Mouse (Mus musculus): ENCODE measurements around the gene G6pc.
"Not testable (repeated sequence)": the region's sequence is repeated elsewhere in the genome, so short reads cannot be mapped to it uniquely, and the experiment has no call there.

Gene G6pc

GRCm38 (mm10) chr11:101355916-101356315 lies 11.4 kb upstream of the G6pc start:
- no peak for DNase-seq (ENCODE audit: low spot score in 2 of 2)

DNA sequence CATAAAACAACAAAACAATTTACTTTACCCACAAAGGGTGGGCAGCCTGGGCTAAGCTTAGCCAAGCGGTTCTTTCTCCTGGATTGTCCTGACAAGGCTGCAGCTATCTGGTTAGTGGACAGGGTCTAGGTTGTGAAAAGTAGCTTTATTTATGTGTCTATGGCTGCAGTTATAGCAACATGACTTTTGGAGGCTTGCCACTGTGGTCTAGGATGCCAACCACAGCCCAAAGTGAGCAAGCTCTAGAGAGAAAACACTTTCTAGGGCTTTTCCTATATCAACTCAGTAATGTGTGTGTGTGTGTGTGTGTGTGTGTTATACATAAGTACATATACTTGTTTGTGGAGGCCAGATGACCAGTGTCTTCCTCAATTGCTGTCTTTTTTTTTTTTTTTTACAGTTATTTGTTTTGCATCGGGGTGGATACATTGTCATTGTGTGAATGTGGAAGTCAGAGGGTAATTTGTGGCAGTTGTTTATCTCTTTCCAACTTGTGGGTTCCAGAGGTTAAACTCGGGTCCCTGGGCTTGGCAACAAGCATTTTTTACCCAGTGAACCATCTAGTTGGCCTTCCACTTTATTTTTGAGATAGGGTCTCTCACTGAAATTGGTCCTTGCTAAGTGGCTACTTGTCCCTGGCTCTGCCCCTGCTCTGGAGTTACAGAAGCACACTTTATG lies 9.7 kb upstream of the G6pc start:
- DNase-seq (ENCODE audit: low spot score in 2 of 2), result no peak

DNA sequence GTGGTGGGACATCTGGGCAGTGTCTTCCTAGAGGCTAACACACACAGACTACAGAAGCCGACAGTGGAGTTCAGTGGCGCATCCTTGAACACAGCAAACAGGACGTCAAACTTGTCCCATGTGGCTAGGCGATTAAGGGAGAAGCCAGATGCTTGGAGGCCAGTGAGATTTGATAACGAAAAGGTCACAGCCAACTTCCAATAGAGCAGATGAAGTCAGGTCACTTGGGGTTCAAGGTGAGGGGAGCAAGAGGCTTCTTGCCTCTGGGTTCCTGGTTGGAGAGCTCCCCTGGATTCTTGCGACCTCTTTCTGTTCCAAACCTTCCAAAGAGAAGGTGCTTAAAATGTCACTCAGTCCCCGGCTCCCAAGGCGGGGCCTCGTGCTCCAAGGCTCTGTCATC lies 7.6 kb upstream of the G6pc start:
- no peak for DNase-seq (ENCODE audit: low spot score in 2 of 2)

GRCm38 (mm10) chr11:101360651-101361113 lies 6.7 kb upstream of the G6pc start:
- DNase-seq (ENCODE audit: low spot score in 2 of 2), result no peak

DNA sequence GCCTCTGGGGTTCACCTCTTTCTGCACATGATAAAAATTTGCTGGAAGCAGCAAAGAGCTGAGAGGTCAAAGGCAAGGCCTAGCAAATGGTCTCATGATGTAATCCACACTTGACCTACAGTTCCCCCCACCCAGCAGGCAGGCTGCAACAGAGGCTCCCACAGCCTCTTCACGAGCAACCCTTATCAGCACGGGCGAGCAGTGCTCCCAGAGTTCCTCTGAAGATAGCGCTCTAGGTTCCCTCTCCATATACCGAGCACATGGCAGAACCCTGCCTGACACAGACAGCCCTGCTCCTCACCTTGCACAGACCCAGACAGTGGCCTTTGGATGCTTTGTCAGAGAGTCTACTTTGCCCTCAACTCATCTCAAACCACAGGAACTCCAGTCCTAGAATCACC lies 2.8 kb upstream of the G6pc start:
- no peak for DNase-seq (ENCODE audit: low spot score in 2 of 2)

DNA sequence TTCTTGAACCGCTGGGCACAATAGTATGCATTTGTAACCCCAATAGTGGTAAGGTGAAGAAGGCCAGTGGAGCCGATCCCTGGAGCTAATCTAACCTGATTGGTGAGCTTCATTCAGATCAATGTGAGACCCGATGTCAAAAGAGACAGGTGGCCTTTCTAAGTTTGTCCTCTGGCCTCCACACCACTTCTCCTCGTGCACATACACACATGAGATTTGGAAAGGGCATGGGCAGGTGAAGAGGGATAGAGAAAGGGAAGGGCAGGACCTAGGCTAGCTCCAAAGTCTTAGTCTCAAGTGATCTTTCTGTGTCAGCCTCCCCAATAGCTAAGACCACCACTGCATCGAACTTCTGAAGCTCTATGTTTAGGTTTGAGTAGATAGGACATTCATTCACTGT lies 2.8 kb downstream of the G6pc start:
- DNase-seq (ENCODE audit: low spot score in 2 of 2), result no peak

- no peak for DNase-seq (ENCODE audit: low spot score in 2 of 2)
Observed at GRCm38 (mm10) chr11:101374421-101374938, 7.1 kb downstream of the G6pc start.

DNA sequence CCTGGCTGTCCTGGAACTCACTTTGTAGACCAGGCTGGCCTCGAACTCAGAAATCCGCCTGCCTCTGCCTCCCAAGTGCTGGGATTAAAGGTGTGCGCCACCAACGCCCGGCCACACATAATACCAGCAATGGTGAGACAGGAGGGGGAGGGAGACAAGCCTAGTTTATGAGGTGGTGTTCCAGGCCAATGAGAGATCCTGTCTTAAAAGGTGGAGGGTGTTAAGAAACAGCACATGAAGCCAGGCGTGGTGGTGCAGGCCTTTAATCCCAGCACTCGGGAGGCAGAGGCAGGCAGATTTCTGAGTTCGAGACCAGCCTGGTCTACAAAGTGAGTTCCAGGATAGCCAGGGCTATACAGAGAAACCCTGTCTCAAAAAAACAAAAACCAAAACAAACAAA lies 10.8 kb downstream of the G6pc start:
- DNase-seq (ENCODE audit: low spot score in 2 of 2), result not testable (repeated sequence)

DNA sequence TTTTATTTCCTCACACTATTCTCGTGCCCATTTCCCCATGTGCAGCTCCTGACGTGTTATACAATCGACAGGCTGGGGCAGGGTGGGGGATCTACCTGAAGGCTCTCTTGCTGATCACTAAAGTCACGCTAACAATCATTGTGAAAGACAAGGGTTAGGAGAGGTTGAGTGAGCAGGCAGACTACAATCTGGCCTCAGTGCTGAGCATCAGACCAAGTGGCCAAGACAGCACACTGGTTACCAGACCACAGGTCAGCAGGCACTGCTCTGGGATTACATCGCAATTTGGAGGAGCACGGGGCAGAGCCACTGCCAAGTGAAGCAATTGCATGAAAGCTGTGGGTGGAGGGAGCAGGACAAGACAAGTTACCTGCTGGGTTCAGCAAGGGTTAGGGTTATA lies 11.6 kb downstream of the G6pc start:
- DNase-seq (ENCODE audit: low spot score in 2 of 2), result no peak

GRCm38 (mm10) chr11:101381817-101382216 lies 14.5 kb downstream of the G6pc start:
- DNase-seq (ENCODE audit: low spot score in 2 of 2), result no peak

GRCm38 (mm10) chr11:101395110-101395509 lies 27.7 kb downstream of the G6pc start:
- DNase-seq (ENCODE audit: low spot score in 2 of 2), result peak in 1 of 2 experiments; percentile 76

DNA sequence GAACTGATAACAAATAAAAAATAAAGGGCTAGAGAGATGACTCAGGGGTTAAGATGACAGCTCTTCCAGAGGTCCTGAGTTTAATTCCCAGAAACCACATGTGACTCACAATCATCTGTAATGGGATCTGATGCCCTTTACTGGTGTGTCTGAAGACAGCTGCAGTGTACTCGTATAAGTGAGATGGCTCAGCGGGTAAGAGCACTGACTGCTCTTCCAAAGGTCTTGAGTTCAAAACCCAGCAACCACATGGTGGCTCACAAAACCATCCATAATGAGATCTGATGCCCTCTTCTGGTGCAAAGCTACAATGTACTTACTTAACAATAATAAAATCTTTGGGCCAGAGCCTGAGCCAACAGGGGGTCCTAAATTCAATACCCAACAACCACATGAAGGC lies 47.9 kb downstream of the G6pc start:
- no peak for DNase-seq (ENCODE audit: low spot score in 2 of 2)

- no peak for DNase-seq (ENCODE audit: low spot score in 2 of 2)
Observed at GRCm38 (mm10) chr11:101416433-101417100, 49.2 kb downstream of the G6pc start.

GRCm38 (mm10) chr11:101417101-101417855 lies 49.9 kb downstream of the G6pc start, which contains the start of gene Aarsd1:
Gene Aarsd1 (minus strand): TSS chr11:101417615.
- peak; percentile 54 to 88 for DNase-seq (ENCODE audit: low spot score in 2 of 2)

GRCm38 (mm10) chr11:101418991-101419390 lies 51.6 kb downstream of the G6pc start:
- DNase-seq (ENCODE audit: low spot score in 2 of 2), result peak; percentile 47 to 69

DNA sequence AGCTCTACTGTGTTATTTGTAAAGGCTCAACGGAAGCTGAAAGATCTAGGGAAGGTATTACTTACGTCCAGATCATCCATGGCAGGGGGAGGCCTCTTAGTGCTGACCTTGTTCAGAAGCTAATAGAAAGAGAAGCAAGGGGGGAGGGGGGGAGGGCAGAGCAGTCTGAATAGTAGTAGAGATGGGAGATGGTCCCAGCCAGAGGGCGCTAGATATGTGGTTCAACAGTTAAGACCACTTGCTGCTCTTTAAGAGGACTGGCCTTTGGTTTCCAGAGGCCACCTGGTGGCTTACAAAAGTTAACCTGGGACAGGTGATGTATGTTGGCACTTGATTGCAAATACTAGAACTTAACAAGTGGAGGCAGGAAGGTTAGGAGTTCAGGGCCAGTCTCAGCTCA lies 52.2 kb downstream of the G6pc start:
- DNase-seq (ENCODE audit: low spot score in 2 of 2), result no peak

- DNase-seq (ENCODE audit: low spot score in 2 of 2), result no peak
Observed at GRCm38 (mm10) chr11:101420148-101420547, 52.8 kb downstream of the G6pc start.

GRCm38 (mm10) chr11:101424105-101424851 lies 56.9 kb downstream of the G6pc start, which contains the start of gene Gm27029:
Gene Gm27029 (minus strand): TSS chr11:101424796.
- DNase-seq (ENCODE audit: low spot score in 2 of 2), result no peak

DNA sequence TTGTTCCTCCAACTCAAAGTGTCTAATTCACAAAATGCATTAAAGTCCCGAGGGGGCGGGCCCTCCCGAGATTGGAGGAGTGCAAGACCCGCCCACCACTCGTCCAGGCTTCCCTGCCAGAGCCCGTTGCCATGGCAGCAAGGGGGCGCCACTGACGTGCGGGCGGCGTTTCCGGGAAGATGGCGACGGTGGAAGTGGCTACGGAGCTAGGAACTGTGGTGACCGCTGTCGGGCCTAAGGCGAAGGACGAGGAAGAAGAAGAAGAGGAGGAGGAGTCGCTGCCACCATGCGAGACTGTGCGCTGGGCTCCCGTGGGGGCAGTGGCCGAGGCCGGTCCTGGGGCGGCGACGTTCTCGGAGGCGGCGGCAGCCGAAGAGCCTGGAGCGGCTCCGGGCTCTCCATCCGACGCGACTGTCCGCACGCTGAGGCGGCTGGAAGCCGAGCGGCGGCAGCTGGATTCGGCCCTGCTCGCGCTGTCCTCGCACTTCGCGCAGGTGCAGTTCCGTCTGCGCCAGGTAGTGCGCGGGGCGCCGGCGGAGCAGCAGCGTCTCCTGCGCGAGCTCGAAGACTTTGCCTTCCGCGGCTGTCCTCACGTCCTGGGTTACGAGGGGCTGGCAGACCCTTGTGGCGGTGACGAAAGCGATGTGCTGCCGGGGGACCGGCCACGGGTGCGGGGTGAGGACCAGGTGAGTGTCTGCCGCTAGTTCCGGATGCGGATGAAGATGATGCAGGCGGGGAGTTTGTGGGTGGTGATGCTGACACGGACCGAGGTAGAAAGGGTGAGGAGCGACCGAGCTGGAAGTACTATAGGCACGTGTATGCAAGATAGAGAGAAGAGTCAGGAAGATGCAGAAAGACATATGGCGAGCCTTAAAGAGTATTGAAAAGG lies 57.8 kb downstream of the G6pc start, which contains the start of the genes Rundc1 and Ptges3l:
Gene Rundc1 (plus strand): TSS at position 161 of the 889 bp plus-strand sequence.
Gene Ptges3l (minus strand): TSS at position 409 of the 889 bp plus-strand sequence.
- peak; percentile 87 to 98 for DNase-seq (ENCODE audit: low spot score in 2 of 2)

- DNase-seq (ENCODE audit: low spot score in 2 of 2), result no peak
Observed at GRCm38 (mm10) chr11:101426165-101426564, 58.8 kb downstream of the G6pc start.
